Mouse (Mus musculus) lung, adult 2 months (tissue): Measurements from ENCODE around the gene Prss46.

Source experiments
- CTCF ChIP-seq: fragments of 200-500 bp; IDR thresholded peaks from 2 replicates; pipeline ENCODE4 v1.5.1; 2011; ENCODE audit warnings: mild to moderate bottlenecking, low read length, control low read depth; ENCODE audit not compliant: insufficient read depth
- POLR2A ChIP-seq: fragments of 200-500 bp; IDR thresholded peaks from 2 replicates; pipeline ENCODE4 v1.6.1; 2011; ENCODE audit warnings: low read depth, mild to moderate bottlenecking, control low read depth, low read length, borderline replicate concordance; ENCODE audit errors: extremely low read depth

DNA sequence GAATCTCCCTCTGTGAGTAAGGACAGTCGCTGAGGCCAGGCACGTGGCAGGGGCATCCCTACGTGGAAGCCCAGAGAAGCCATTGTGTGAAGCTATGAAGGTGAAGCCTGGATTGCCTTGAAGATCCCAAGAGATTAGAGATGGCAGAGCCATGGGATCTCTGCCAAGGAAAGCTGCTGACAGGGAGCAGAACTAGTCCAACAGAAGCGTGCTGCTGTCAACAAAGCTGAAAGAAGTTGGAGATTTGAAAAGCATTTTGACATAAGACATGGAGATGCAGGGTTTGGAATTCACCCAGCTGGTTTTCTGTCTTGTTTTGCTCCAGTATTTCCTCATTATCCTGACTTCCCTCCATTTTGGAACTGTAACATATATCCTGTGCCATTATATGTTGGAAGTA is 58.0 kb downstream of the Prss46 start:
- TF ChIP-seq CTCF (no peak), POLR2A (no peak)
